8 mouse cellular contexts compared by ENCODE assay signal in genomic region chr8:106415182-106415971, GRCm38 (mm10). TPM values are rescaled to one million over a fixed set of nuclear protein-coding genes. Genes with fewer than 3 reads are reported as not detected.
DNase-seq lines count a peak whose midpoint lies in the region; ATAC-seq and TF ChIP-seq lines count a peak whose summit lies in the region.

Gene Zfp90 (plus strand): TSS chr8:106415327.

- H3ac ChIP-seq in C2C12 (ENCODE audit: control insufficient read depth, insufficient read length, low read depth) = peak within 1 kb of the TSS; percentile 65

- H3K27ac ChIP-seq in heart, embryonic 13.5 days (replicated peaks) = peak within 1 kb of the TSS; percentile 97
- H3K27ac ChIP-seq in liver, embryonic 12.5 days = peak within 1 kb of the TSS; percentile 76
- peak within 1 kb of the TSS; percentile 94 for H3K27ac ChIP-seq in stomach, embryonic 15.5 days

- peak; percentile 98 for DNase-seq in brain, embryonic 14.5 days (ENCODE audit: low read depth)
- DNase-seq in kidney, postnatal 10 days = peak; percentile 97
- DNase-seq in natural killer cell, adult 2 months (ENCODE audit: low spot score in 2 of 2) = peak; percentile 91 to 92

- H3K27me3 ChIP-seq in C2C12 (ENCODE audit: control insufficient read depth, insufficient read depth, insufficient read length) = no peaks in the 10 kb centered on the region
- H3K27me3 ChIP-seq in erythroblast, embryonic 14.5 days (ENCODE audit: control insufficient read depth) = no peaks in the 10 kb centered on the region
- H3K27me3 ChIP-seq in heart, embryonic 13.5 days (replicated peaks) = no peaks in the 10 kb centered on the region
- H3K27me3 ChIP-seq in liver, embryonic 12.5 days (replicated peaks) = no peaks in the 10 kb centered on the region; the same call in 1 of the 2 replicates
- H3K27me3 ChIP-seq in stomach, embryonic 15.5 days (replicated peaks) = no peaks in the 10 kb centered on the region

- peaks cover 16% of the 10 kb centered on the region for H3K36me3 ChIP-seq in C2C12 (ENCODE audit: control insufficient read depth, insufficient read depth)
- peaks cover 10% of the 10 kb centered on the region for H3K36me3 ChIP-seq in erythroblast, embryonic 14.5 days (ENCODE audit: control insufficient read depth)
- H3K36me3 ChIP-seq in heart, embryonic 13.5 days = peaks cover 33% of the 10 kb centered on the region
- H3K36me3 ChIP-seq in liver, embryonic 12.5 days = peaks cover 22% of the 10 kb centered on the region
- H3K36me3 ChIP-seq in stomach, embryonic 15.5 days = peaks cover 22% of the 10 kb centered on the region

- H3K79me2 ChIP-seq in C2C12 (ENCODE audit: control insufficient read depth, insufficient read depth) = peaks cover 27% of the 10 kb centered on the region

- H3K79me3 ChIP-seq in C2C12 (ENCODE audit: low read depth) = peaks cover 5% of the 10 kb centered on the region

- peak within 1 kb of the TSS; percentile 92 for H3K9ac ChIP-seq in heart, embryonic 13.5 days
- peak within 1 kb of the TSS; percentile 70 for H3K9ac ChIP-seq in liver, embryonic 12.5 days
- peak within 1 kb of the TSS; percentile 44 for H3K9ac ChIP-seq in stomach, embryonic 15.5 days

- H3K9me3 ChIP-seq in erythroblast, embryonic 14.5 days (ENCODE audit: control insufficient read depth, low read length) = no peaks in the 10 kb centered on the region
- H3K9me3 ChIP-seq in heart, embryonic 13.5 days = peaks cover 3% of the 10 kb centered on the region; the same call in 1 of the 2 replicates
- no peaks in the 10 kb centered on the region for H3K9me3 ChIP-seq in liver, embryonic 12.5 days (replicated peaks)
- no peaks in the 10 kb centered on the region for H3K9me3 ChIP-seq in stomach, embryonic 15.5 days

- peak within 1 kb of the TSS; percentile 84 for H3K4me2 ChIP-seq in heart, embryonic 13.5 days
- H3K4me2 ChIP-seq in liver, embryonic 12.5 days = peak within 1 kb of the TSS; percentile 88
- H3K4me2 ChIP-seq in stomach, embryonic 15.5 days = peak within 1 kb of the TSS; percentile 79

- TF ChIP-seq CTCF in C2C12 (IDR thresholded peaks at IDR 0.05; ENCODE audit: control insufficient read depth, insufficient read depth, insufficient read length) = peak; percentile 85
- peak; percentile 83 for TF ChIP-seq CTCF in brain, embryonic 14.5 days (IDR thresholded peaks at IDR 0.05; ENCODE audit: borderline replicate concordance, extremely low read depth, insufficient read depth, insufficient read length)

- H3K4me3 ChIP-seq in C2C12 (ENCODE audit: insufficient read depth, poor library complexity, severe bottlenecking) = peak within 1 kb of the TSS; percentile 49
- peak within 1 kb of the TSS; percentile 68 for H3K4me3 ChIP-seq in erythroblast, embryonic 14.5 days (replicated peaks)
- peak within 1 kb of the TSS; percentile 91 for H3K4me3 ChIP-seq in heart, embryonic 13.5 days
- peak within 1 kb of the TSS; percentile 69 for H3K4me3 ChIP-seq in liver, embryonic 12.5 days
- peak within 1 kb of the TSS; percentile 70 for H3K4me3 ChIP-seq in stomach, embryonic 15.5 days (replicated peaks)

- WGBS in heart, embryonic 13.5 days = under 1% methylated on average over 46 of the region's 46 CpGs
- WGBS in liver, embryonic 12.5 days (ENCODE audit: insufficient replicate concordance) = under 1% methylated on average over 46 of the region's 46 CpGs
- WGBS in stomach, embryonic 15.5 days = 0% methylated on average over 46 of the region's 46 CpGs

- TF ChIP-seq POLR2A in brain, embryonic 14.5 days (IDR thresholded peaks at IDR 0.05; ENCODE audit: borderline replicate concordance, extremely low read depth, insufficient read depth, insufficient read length, poor library complexity, severe bottlenecking) = peak; percentile 71; the same call in 1 of the 2 replicates

- ATAC-seq in heart, embryonic 13.5 days (ENCODE audit: extremely low read depth, insufficient number of reproducible peaks, low FRiP score, low TSS enrichment) = peak; percentile 87
- ATAC-seq in liver, embryonic 12.5 days = peak; percentile 88
- ATAC-seq in stomach, embryonic 15.5 days (ENCODE audit: insufficient read depth, low FRiP score, low read depth) = peak; percentile 97

- H3K4me1 ChIP-seq in erythroblast, embryonic 14.5 days (ENCODE audit: control insufficient read depth) = peaks cover 29% of the 10 kb centered on the region
- peaks cover 12% of the 10 kb centered on the region for H3K4me1 ChIP-seq in heart, embryonic 13.5 days
- H3K4me1 ChIP-seq in liver, embryonic 12.5 days = peaks cover 28% of the 10 kb centered on the region
- H3K4me1 ChIP-seq in stomach, embryonic 15.5 days = peaks cover 9% of the 10 kb centered on the region; the same call in 1 of the 2 replicates

TF ChIP-seq in C2C12, 6 proteins besides CTCF, POLR2A, EP300 and RAD21:
- no peak for TF ChIP-seq MYOD1 (IDR thresholded peaks at IDR 0.05; ENCODE audit: control insufficient read depth, insufficient read length, low read depth)
- peak; percentile 62 for TF ChIP-seq MAX (IDR thresholded peaks at IDR 0.05)
- TF ChIP-seq CEBPB (IDR thresholded peaks at IDR 0.05; ENCODE audit: low read depth) = no peak
- TF ChIP-seq MYOG (IDR thresholded peaks at IDR 0.05; ENCODE audit: control insufficient read depth, extremely low read depth, insufficient read length) = no peak

RNA-seq across cellular contexts. Expression of gene Zfp90, which starts in this region (rescaled TPM):
- polyA plus RNA-seq in C2C12 (2012; fragmentation: generic; extraction: Trizol) = 3.8 TPM
- 32.1 and 34.0 TPM in 2 replicates for polyA plus RNA-seq in brain, embryonic 14.5 days (2012; rRNA removed)
- polyA plus RNA-seq in erythroblast, embryonic 14.5 days (2012) = 0.01 and 0.02 TPM in 2 replicates
- polyA plus RNA-seq in heart, embryonic 13.5 days (2015; fragmentation: Nextera tagmentation; extraction: Ambion mirVana) = 13.9 and 15.3 TPM in 2 replicates
- polyA plus RNA-seq in liver, embryonic 12.5 days (2016; fragmentation: Nextera tagmentation; extraction: Ambion mirVana) = 3.5 and 3.8 TPM in 2 replicates
- polyA plus RNA-seq in stomach, embryonic 15.5 days (2015; fragmentation: Nextera tagmentation; extraction: Ambion mirVana) = 16.2 and 18.3 TPM in 2 replicates

Comparison
In these comparisons a context has a peak if more than half of its experiments do, and no peak if none do; other contexts are left out.
1. Peak in every context shown above with its lines: DNase-seq, ATAC-seq, H3K4me3 ChIP-seq and H3K27ac ChIP-seq.